Mouse (Mus musculus) heart, postnatal 0 days (tissue): ENCODE measurements at regions not wholly inside any gene's neighbourhood (a gene's known extent, or its start where the extent isn't known, plus 50 kb on each side); places are given as distances from the start of the nearest gene placed in this dataset.

Experiments
- CTCF ChIP-seq: IDR thresholded peaks from 2 replicates; pipeline ENCODE4 v1.5.1; 2016; ENCODE audit warnings: antibody characterized with exemption, control low read depth, low read depth
- EP300 ChIP-seq: IDR thresholded peaks from 2 replicates; pipeline ENCODE4 v1.6.1; 2016; ENCODE audit warnings: antibody characterized with exemption, low read depth

GRCm38 (mm10) chr4:95402273-95402672 lies 155.0 kb upstream of the Fggy start:
- TF ChIP-seq CTCF (no peak), EP300 (no peak)
